Mouse (Mus musculus) layer of hippocampus, adult 2 months (tissue): ENCODE data around the gene Antxr2. TPM values are rescaled to one million over a fixed set of nuclear protein-coding genes. Genes with fewer than 3 reads are reported as not detected.
A peak's percentile ranks its signal among the peaks of the same experiment; 100 is the strongest.

ENCODE experiments used
- DNase-seq, 2 experiments: peaks; one replicate each; pipeline ENCODE4 v3.0.0; 2022; ENCODE audit warnings: low spot score in 2 of 2
- H3K27ac ChIP-seq: fragments of 200-600 bp; 2 replicates; pipeline ENCODE4 v1.8.1; 2022
- H3K4me3 ChIP-seq: fragments of 200-600 bp; 2 replicates; pipeline ENCODE4 v1.8.1; 2022; ENCODE audit warnings: mild to moderate bottlenecking
- CTCF ChIP-seq: fragments of 200-600 bp; conservative IDR thresholded peaks from 2 replicates; pipeline ENCODE4 v1.8.1; 2022; ENCODE audit warnings: antibody characterized with exemption, mild to moderate bottlenecking, moderate library complexity
- long read RNA-seq, 2 experiments: library from polyadenylated mRNA; stranded (forward); transcript quantifications; one replicate each; pipeline ENCODE4 v2.0.0; 2021; ENCODE audit warnings: borderline mapping rate in 2 of 2
- total RNA-seq, 2 experiments: library from RNA; stranded (reverse); gene quantifications; 2 replicates each; pipeline ENCODE4 v1.2.3; 2021

Gene Antxr2
- 1 to 10 TPM; 1.9 to 2.0 TPM for total RNA-seq
- long read RNA-seq, experiment 1, full-length matches to known transcripts: 4 of 4 reads
- long read RNA-seq, experiment 1, partial matches to known transcripts: 0 of 4 reads
- long read RNA-seq, experiment 1, other reads (novel, unspliced or antisense): 0 of 4 reads
- long read RNA-seq, experiment 2, full-length matches to known transcripts: 4 of 7 reads
- long read RNA-seq, experiment 2, partial matches to known transcripts: 0 of 7 reads
- long read RNA-seq, experiment 2, other reads (novel, unspliced or antisense): 3 of 7 reads

DNA sequence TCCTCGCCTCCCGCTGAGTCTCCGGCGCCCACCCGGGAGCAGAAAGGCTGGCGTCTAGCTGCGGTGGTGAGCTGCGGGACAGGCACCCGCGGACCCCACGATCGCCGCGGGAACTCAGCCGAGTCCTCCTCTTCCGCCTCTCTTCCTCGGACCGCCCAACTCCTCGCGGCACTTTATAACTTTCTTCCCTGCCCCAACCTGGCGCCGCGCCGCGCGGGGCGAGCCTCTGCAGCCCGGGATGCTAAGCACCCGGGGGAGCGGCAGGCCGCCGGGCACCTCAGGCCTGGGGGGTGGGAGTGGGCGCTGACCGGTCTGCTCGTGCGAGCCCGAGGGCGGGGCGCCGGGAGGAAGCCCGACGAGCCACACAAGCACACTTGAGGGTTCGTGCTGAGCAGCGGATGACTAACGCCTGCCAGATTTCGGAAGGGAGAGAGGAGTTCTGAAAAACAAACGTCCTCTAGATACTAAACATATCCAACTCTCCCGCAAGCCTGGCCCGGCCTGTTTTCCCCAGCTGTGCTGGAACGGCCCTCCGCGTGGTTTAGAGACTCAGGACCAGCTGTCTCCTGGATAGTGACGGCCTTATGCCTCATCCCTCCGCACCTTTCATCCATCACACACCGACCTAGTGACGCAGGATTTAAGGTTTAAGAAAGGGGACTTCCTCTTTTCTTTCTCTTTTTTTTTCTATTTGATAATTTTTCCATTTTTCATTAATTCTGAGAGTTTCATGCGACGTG is at the start of gene Antxr2:
Gene Antxr2, minus strand, starts transcription at position 142 of the 740 bp plus-strand sequence.
- Histone ChIP-seq H3K27ac (peak within 1 kb of the TSS; percentile 67; the same call in 1 of the 2 replicates), H3K4me3 (peak within 1 kb of the TSS; percentile 59)
- no peak for TF ChIP-seq CTCF
- peak in 1 of 2 experiments; percentile 27 for DNase-seq

DNA sequence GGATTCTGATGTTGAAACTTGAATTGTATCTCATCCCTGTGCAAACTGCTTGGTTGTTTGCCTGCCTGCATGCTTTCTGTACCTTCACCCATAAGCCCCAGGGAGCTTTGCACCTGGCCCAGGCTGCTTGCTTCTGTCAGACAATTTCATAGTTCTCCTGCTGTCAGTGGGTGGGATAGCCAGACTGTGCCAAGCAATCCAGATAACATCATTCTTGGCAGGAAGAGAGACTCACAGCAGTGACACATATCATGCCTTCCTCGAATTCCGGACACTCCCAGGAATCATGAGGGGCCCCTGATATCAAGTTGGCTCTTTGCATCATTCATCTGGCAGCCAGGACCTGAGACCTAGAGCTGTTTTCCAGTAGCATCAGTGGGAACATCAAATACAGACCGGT is 45.8 kb upstream of the Antxr2 start:
- no peak for TF ChIP-seq CTCF
- H3K4me3 ChIP-seq: no peak overlapping the region
- peak; percentile 24 to 26 for DNase-seq
- no peak overlapping the region for H3K27ac ChIP-seq

DNA sequence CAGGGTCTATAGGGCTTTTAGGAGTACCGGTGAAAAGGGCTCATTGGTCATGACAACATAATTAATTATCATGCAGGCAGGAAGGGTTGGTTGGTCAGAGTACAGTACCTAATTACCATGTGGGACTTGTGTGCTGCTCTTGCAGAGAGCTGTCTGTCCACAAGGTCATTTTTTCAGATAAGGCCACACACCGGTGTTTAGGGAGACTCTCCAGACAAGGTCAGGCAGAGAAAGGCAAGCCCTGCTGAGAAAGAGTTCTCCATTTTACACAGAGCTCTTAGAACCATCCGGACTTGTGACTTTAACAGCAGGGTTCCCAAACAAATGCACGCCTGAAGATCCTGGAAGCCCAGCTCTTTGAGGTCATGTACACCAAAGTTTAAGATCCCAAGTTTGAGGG is 38.3 kb upstream of the Antxr2 start:
- H3K27ac ChIP-seq: no peak overlapping the region
- no peak for DNase-seq
- no peak for TF ChIP-seq CTCF
- no peak overlapping the region for H3K4me3 ChIP-seq

DNA sequence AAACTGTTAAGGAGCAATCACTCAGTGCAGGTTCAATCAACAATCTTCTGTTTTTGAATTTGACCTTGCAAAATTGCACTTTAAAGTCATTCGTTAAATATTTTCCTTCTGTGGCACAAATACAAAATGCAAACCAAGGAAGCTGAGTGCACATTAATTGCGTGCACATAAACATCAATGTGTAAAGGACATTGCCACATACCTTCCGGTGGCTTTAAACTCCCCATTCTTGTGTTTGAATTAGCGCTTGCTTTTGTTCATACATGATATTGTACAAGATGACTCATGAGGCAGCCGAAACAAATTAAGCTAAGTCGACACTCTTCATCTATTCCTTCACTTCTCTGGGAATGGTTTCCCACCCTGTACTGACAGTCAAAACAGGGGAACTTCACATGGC is 24.4 kb upstream of the Antxr2 start:
- no peak overlapping the region for H3K4me3 ChIP-seq
- no peak for DNase-seq
- no peak overlapping the region for H3K27ac ChIP-seq
- no peak for TF ChIP-seq CTCF

DNA sequence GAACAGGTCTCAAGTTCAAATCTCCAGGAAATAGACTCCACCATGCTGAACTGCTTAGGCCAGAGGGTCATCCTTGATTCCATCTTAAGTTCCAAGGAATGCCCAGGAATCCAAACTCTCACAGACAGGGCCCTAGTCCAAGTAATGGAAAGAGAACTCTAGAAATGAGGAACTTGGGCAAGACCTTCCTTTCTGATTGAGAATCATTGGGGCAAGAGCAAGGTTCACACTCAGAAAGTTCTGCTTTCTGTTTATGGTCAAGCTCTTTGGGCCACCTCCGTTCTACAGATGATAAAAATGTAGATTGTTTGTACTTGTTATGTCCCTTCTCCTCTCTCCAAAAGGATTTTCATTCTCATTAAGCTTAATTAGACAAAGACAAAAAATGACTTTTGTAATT is 24.0 kb upstream of the Antxr2 start:
- TF ChIP-seq CTCF: no peak
- no peak overlapping the region for H3K27ac ChIP-seq
- DNase-seq: no peak
- H3K4me3 ChIP-seq: no peak overlapping the region

DNA sequence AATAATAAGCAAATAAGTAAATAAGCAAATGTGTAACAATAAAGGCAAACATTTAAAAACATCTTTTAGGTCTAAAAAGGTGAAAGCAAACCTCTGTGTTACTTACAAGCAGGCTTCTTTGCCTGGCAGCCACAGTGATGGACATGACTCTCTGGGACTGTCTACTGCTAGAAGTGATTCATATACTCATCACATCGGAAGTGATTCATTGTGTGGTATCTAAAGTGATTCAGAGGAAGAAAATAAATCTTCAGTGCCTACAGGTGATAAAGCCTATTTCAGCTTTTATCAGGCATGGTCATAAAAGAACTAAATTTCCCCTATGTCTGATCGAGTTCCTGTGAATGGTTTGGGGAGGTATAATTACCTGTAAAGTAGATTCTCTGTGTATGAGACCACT is 4.1 kb upstream of the Antxr2 start:
- Histone ChIP-seq H3K27ac (no peak overlapping the region), H3K4me3 (no peak overlapping the region)
- TF ChIP-seq CTCF: no peak
- no peak for DNase-seq

DNA sequence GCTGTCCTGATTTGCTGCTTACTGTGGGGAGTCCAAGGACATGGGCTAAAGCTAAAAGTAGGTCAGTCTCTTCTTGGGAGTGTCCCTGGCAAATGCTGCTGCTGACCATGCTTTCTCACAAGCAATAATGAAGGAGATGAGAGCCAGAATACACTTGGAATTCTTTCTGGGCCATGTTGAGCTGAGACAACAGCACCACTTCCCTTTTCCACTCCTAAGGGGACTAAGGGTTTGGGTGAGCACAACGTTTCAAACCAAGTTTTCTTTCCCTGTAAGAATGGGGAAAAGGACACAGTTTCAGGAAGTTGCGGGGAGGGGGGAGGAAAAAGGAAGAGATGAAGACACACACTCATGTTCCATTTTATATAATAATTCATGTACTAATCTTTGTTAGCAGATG is 3.4 kb upstream of the Antxr2 start:
- no peak overlapping the region for H3K4me3 ChIP-seq
- DNase-seq: no peak
- TF ChIP-seq CTCF: no peak
- H3K27ac ChIP-seq: no peak overlapping the region

DNA sequence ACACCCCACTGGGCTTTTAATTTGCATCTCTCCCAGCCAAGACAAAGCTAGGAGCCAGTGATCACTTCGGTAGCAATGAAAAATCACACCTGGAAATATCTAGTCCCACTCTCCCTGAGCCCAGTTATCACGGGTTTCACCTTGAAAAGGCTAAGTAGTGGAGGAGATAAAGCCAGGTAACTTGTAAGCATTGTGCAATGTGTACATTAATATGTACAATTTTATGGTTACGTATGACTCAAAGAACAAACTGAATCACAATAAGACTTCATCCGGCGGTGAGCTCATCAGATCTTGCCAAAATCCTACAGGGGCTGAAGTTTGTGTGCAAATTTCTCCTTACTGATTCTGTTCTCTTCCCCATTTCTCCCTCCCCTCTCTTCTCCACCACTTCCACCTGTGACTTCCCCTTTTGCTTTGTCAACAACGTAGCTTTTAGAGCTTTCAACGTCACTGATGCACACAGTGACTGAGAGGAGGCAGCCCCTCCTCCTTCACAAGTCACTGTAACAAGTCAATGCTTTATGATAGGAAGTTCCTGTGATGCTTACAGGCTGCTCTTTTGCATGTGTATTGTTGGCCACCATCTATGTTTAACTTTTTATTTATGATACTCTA is 2.1 kb upstream of the Antxr2 start:
- Histone ChIP-seq H3K27ac (no peak overlapping the region), H3K4me3 (no peak overlapping the region)
- no peak for DNase-seq
- no peak for TF ChIP-seq CTCF

DNA sequence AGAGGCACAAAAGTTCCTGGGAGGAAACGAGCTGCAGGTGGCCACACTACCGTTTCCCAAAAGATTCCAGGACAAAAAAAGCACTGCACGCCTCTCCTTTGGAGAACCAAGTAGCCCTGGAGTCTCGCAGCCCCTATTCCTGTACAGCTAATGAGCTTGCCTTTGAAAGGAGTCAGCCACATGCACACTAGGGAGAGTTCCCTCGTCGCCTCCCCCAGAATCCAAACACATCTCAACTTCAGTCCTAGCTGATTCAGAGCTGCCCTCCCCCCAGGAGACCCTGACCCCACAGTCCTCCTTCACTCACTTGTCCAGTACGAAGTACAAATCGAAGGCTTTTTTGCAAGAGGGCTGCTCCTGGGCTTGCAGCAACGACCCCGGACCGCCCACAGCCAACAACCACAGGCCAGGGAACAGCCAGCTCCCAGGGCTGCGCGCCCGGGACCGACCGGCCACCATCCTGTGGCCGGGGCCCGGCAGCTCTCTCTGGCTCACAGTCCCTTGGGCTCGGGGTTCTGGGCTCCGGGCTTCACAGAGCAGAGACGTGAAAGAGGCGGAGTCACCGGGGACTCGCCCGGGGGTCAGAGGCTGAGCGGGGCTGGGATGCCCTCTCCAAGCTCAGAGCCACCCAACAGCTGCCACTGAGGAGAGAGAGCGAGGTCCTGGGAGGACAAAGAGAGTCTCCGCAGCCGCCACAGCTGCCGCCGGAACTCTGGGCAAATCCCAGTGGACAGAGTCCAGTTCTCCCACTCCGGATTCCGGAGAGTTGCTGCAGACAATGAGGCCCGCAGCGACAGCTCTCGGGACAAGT is 547 bp downstream of the Antxr2 start:
- peak in 1 of 2 experiments; percentile 11 for DNase-seq
- peak overlapping the region; percentile 67; the same call in 1 of the 2 replicates for H3K27ac ChIP-seq
- no peak for TF ChIP-seq CTCF
- peak overlapping the region; percentile 59 for H3K4me3 ChIP-seq

DNA sequence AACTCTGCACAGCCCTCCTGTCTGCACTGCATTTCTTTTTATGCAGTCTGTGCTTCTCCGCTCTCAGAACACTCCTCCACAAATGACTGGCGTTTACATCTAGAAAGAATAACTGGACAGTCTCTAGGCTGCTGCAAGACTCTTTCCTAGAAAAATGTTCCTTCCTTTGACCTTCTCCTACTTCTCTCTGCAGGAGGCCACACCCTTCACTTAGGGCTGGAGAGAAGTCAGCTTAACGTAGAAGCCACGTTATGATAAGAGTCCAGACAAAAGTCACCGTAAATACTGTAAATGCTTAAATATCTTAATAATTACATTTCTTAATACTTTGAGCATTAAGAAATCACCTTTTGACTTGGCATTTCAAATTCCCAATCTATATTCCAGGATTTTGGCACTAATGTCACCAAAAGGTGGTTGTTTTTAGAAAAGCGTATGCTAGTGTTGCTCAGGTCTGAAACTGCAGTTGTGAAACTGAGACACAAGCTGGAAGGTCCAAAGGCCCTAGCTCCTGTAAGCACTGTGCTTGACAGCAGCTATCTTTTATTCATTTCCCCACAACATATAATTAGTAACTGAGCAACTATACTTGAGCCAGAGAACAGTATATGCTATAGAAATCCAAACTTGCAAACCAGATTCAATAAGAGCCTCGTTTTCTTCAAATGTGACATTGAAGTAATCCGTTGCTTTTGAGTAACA is 3.0 kb downstream of the Antxr2 start:
- Histone ChIP-seq H3K27ac (no peak overlapping the region; the same call in 1 of the 2 replicates), H3K4me3 (no peak overlapping the region)
- no peak for TF ChIP-seq CTCF
- no peak for DNase-seq

DNA sequence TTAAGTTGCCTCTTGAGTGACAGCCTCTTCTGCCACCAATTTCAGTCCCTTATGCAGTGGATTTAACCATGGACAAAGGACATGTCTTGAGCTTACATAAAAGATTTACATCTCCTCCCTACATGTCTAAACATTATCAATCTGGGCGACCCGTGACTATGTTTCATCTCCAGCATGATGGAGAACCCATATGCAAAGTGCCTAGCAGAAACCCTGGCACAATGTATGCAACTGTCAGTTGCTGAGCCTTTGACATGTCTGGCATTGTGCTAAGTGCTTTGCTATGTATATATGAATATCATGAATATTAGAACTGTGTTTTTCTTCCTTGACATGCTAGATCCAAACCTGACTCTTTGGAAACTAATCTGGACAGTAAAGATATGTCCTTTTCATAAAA is 4.9 kb downstream of the Antxr2 start:
- TF ChIP-seq CTCF: no peak
- Histone ChIP-seq H3K27ac (no peak overlapping the region), H3K4me3 (no peak overlapping the region)
- DNase-seq: no peak

DNA sequence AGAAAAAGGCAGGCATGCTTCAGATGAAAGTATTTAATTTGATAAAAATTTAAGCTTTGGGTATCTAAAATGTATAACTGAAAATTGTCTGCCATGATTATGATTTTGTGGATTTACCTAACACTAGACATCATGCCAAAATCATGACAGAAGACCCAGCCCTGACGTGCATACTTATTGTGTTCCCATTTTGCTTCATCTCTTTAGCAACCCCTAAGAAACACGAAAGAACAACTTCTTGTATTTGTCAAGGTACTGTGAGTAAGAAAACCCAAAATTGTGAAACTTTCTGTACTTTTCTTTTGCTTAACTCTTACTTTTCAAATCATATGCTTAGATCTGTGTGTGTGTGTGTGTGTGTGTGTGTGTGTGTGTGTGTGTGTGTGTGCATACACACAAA is 6.3 kb downstream of the Antxr2 start:
- Histone ChIP-seq H3K27ac (no peak overlapping the region), H3K4me3 (no peak overlapping the region)
- no peak for DNase-seq
- no peak for TF ChIP-seq CTCF
